Mouse (Mus musculus) monocyte, adult 5-6 weeks (primary cell): ENCODE measurements around the gene Sqstm1. TPM values are rescaled to one million over a fixed set of nuclear protein-coding genes. Genes with fewer than 3 reads are reported as not detected.

ENCODE experiments used
- ATAC-seq: fragments of 153-309, 156-312 bp; replicated peaks from 2 replicates; pipeline ENCODE4 v1.8.0; 2017; ENCODE audit warnings: mild to moderate bottlenecking; ENCODE audit not compliant: low TSS enrichment, insufficient number of reproducible peaks, severe bottlenecking, poor library complexity, low FRiP score
- total RNA-seq: library from RNA; stranded (forward); fragments of 200-1000, 200-491, 200-594 nt; gene quantifications from 3 replicates; pipeline ENCODE4 v1.2.3, GENCODE M21; 2017

The Sqstm1 gene
- total RNA-seq, 1 experiment from 2014 or later: 1,041 TPM

- ATAC-seq: no peak
Observed at GRCm38 (mm10) chr11:50151374-50151773, 59.3 kb downstream of the Sqstm1 start.

GRCm38 (mm10) chr11:50149603-50150150 is 61.0 kb downstream of the Sqstm1 start:
- no peak for ATAC-seq

Other genes with a start within 250 kb of the Sqstm1 start
- gene Rnf130, start 185.5 kb downstream of the Sqstm1 start, total RNA-seq: 335 to 628 TPM (median 575 TPM) in 3 replicates
- gene Tbc1d9b, start 79.4 kb downstream of the Sqstm1 start, total RNA-seq: 34.9 to 89.4 TPM (median 86.4 TPM) in 3 replicates
- gene Mrnip, start 36.4 kb downstream of the Sqstm1 start, total RNA-seq: 2.0 to 4.1 TPM (median 3.3 TPM) in 3 replicates
- 4.9 to 20.2 TPM (median 13.9 TPM) in 3 replicates for gene Mgat4b, start 63 bp upstream of the Sqstm1 start, total RNA-seq
- gene Ltc4s, start 27.8 kb upstream of the Sqstm1 start, total RNA-seq: not detected in 3 replicates
- gene Maml1, start 81.5 kb upstream of the Sqstm1 start, total RNA-seq: 12.4 to 18.2 TPM (median 13.2 TPM) in 3 replicates
- 473 to 555 TPM (median 517 TPM) in 3 replicates for gene Canx, start 114.8 kb upstream of the Sqstm1 start, total RNA-seq
- not detected in 3 replicates for gene Cby3, start 143.6 kb upstream of the Sqstm1 start, total RNA-seq
- 1,029 to 1,291 TPM (median 1,161 TPM) in 3 replicates for gene Hnrnph1, start 166.2 kb upstream of the Sqstm1 start, total RNA-seq
- 47.8 to 49.7 TPM (median 48.4 TPM) in 3 replicates for gene Rufy1, start 220.3 kb upstream of the Sqstm1 start, total RNA-seq